Comparison of ENCODE assay signal across 9 mouse cellular contexts in genomic region chr3:95139586-95140288, GRCm38 (mm10). TPM values are rescaled to one million over a fixed set of nuclear protein-coding genes. Genes with fewer than 3 reads are reported as not detected.
A peak's percentile ranks its signal among the peaks of the same experiment; 100 is the strongest.
DNase-seq lines count a peak whose midpoint lies in the region; ATAC-seq and TF ChIP-seq lines count a peak whose summit lies in the region.
"Had no signal": no experiment of that assay in that cellular context is flagged by ENCODE, and none has a peak within 500 bp of the region (broad histone marks: within the 10 kb centered on the region; RNA-seq: fewer than 3 reads in every experiment).

No protein-coding gene starts in this region.

- no peak for ATAC-seq in lung, embryonic 15.5 days (ENCODE audit: borderline replicate concordance, extremely low read depth, low FRiP score, low TSS enrichment)
- ATAC-seq in liver, embryonic 14.5 days (ENCODE audit: insufficient read depth), result no peak

- H3K4me1 ChIP-seq in lung, embryonic 15.5 days, result peaks cover 14% of the 10 kb centered on the region
- peaks cover 29% of the 10 kb centered on the region for H3K4me1 ChIP-seq in bone marrow macrophage, adult 2 months (ENCODE audit: control insufficient read depth, insufficient read depth, low read length)
- peaks cover 13 to 20% of the 10 kb centered on the region in 2 experiments for H3K4me1 ChIP-seq in liver, embryonic 14.5 days (replicated peaks; ENCODE audit: control insufficient read depth in 2 of 2, insufficient read depth in 2 of 2, low read length in 1 of 2)

- TF ChIP-seq CTCF in bone marrow macrophage, adult 2 months (IDR thresholded peaks at IDR 0.05; ENCODE audit: low read depth, low read length), result no peak
- 0 out of 2 replicates have a peak, but pooled peaks have one; percentile 19 for TF ChIP-seq CTCF in liver, embryonic 14.5 days (IDR thresholded peaks at IDR 0.05; ENCODE audit: low read depth)

- DNase-seq in adrenal gland, postnatal 14 days, result peak; percentile 26
- no peak for DNase-seq in adrenal gland, adult 18-20 months (ENCODE audit: low spot score in 2 of 2)
- no peak for DNase-seq in lung, postnatal 4 days
- DNase-seq in liver, embryonic 14.5 days (ENCODE audit: low read depth in 3 of 3, low spot score in 3 of 3), result no peak
- DNase-seq in urinary bladder, postnatal 10 days (ENCODE audit: low spot score), result no peak
- no peak for DNase-seq in urinary bladder, adult 18-20 months (ENCODE audit: low spot score in 2 of 2)

- H3K9me3 ChIP-seq in lung, embryonic 15.5 days, result no peaks in the 10 kb centered on the region
- H3K9me3 ChIP-seq in liver, embryonic 14.5 days (ENCODE audit: control insufficient read depth, low read length), result no peaks in the 10 kb centered on the region
- H3K9me3 ChIP-seq: limb, embryonic 15.5 days had no signal

- no peak for TF ChIP-seq EP300 in liver, embryonic 14.5 days (IDR thresholded peaks at IDR 0.05; ENCODE audit: low read depth)

- WGBS in lung, embryonic 15.5 days, result 57% methylated on average over 25 of the region's 25 CpGs
- WGBS in liver, embryonic 14.5 days (ENCODE audit: insufficient replicate concordance), result 65% methylated on average over 25 of the region's 25 CpGs

- peak overlapping the region; percentile 50 for H3K27ac ChIP-seq in lung, embryonic 15.5 days
- peak overlapping the region; percentile 93 for H3K27ac ChIP-seq in bone marrow macrophage, adult 2 months (ENCODE audit: insufficient read depth, low read depth, low read length)
- no peak overlapping the region for H3K27ac ChIP-seq in liver, embryonic 14.5 days
- H3K27ac ChIP-seq: limb, embryonic 15.5 days had no signal

- no peak overlapping the region for H3K4me2 ChIP-seq in lung, embryonic 15.5 days
- peak overlapping the region; percentile 33 for H3K4me2 ChIP-seq in liver, embryonic 14.5 days (ENCODE audit: low read depth)
- H3K4me2 ChIP-seq: limb, embryonic 15.5 days had no signal

- H3K27me3 ChIP-seq in lung, embryonic 15.5 days, result no peaks in the 10 kb centered on the region
- no peaks in the 10 kb centered on the region for H3K27me3 ChIP-seq in liver, embryonic 14.5 days (ENCODE audit: control insufficient read depth, insufficient read depth, low read length)
- H3K27me3 ChIP-seq: limb, embryonic 15.5 days had no signal

- TF ChIP-seq POLR2A in bone marrow macrophage, adult 2 months (IDR thresholded peaks at IDR 0.05; ENCODE audit: borderline replicate concordance, low read depth, low read length), result no peak

- H3K4me3 ChIP-seq in lung, embryonic 15.5 days, result no peak overlapping the region
- peak overlapping the region; percentile 64 for H3K4me3 ChIP-seq in bone marrow macrophage, adult 2 months (ENCODE audit: insufficient read depth, low read length)
- no peak overlapping the region for H3K4me3 ChIP-seq in liver, embryonic 14.5 days (ENCODE audit: insufficient read depth in 1 of 2, low read depth in 2 of 2, low read length in 2 of 2)
- H3K4me3 ChIP-seq: limb, embryonic 15.5 days had no signal

- H3K9ac ChIP-seq in lung, embryonic 15.5 days, result no peak overlapping the region
- no peak overlapping the region for H3K9ac ChIP-seq in liver, embryonic 14.5 days (replicated peaks)
- H3K9ac ChIP-seq: limb, embryonic 15.5 days had no signal

- peaks cover 14% of the 10 kb centered on the region for H3K36me3 ChIP-seq in lung, embryonic 15.5 days
- no peaks in the 10 kb centered on the region for H3K36me3 ChIP-seq in liver, embryonic 14.5 days (replicated peaks; ENCODE audit: control insufficient read depth, insufficient read depth, low read depth)

RNA-seq across cellular contexts. Expression of gene Tnfaip8l2, which starts 2.4 kb away (rescaled TPM):
- total RNA-seq in adrenal gland, postnatal 14 days (2021), result 1.7 and 7.8 TPM in 2 replicates
- total RNA-seq in adrenal gland, adult 18-20 months (2021), result 1 to 10 TPM; 3.0 to 4.5 TPM
- 4.0 and 4.5 TPM in 2 replicates for polyA plus RNA-seq in lung, embryonic 15.5 days (2015; fragmentation: Nextera tagmentation; extraction: Ambion mirVana)
- 235 and 240 TPM in 2 replicates for polyA plus RNA-seq in bone marrow macrophage, adult 2 months (2012; ENCODE audit: insufficient read depth, insufficient read length, missing spikeins)
- polyA plus RNA-seq in liver, embryonic 14.5 days (2012; rRNA removed), result 4.8 and 4.9 TPM in 2 replicates
- 5.7 and 6.1 TPM in 2 replicates for polyA plus RNA-seq in liver, embryonic 14.5 days (2014; fragmentation: Nextera tagmentation; extraction: Ambion mirVana)

RNA-seq across cellular contexts. Expression of gene Lysmd1, which starts 5.8 kb away (rescaled TPM):
- 9.0 and 11.3 TPM in 2 replicates for total RNA-seq in adrenal gland, postnatal 14 days (2021)
- 1 to 10 TPM; 6.6 to 7.8 TPM for total RNA-seq in adrenal gland, adult 18-20 months (2021)
- 13.3 and 14.9 TPM in 2 replicates for polyA plus RNA-seq in lung, embryonic 15.5 days (2015; fragmentation: Nextera tagmentation; extraction: Ambion mirVana)
- 5.6 and 6.0 TPM in 2 replicates for polyA plus RNA-seq in bone marrow macrophage, adult 2 months (2012; ENCODE audit: insufficient read depth, insufficient read length, missing spikeins)
- 2.9 and 3.9 TPM in 2 replicates for polyA plus RNA-seq in liver, embryonic 14.5 days (2012; rRNA removed)
- 4.8 and 5.2 TPM in 2 replicates for polyA plus RNA-seq in liver, embryonic 14.5 days (2014; fragmentation: Nextera tagmentation; extraction: Ambion mirVana)

RNA-seq across cellular contexts. Expression of gene Scnm1, which starts 5.9 kb away (rescaled TPM):
- total RNA-seq in adrenal gland, postnatal 14 days (2021), result 39.8 and 43.6 TPM in 2 replicates
- total RNA-seq in adrenal gland, adult 18-20 months (2021), result 10 to 100 TPM; 25.6 to 33.4 TPM
- polyA plus RNA-seq in lung, embryonic 15.5 days (2015; fragmentation: Nextera tagmentation; extraction: Ambion mirVana), result 64.0 and 71.4 TPM in 2 replicates
- polyA plus RNA-seq in bone marrow macrophage, adult 2 months (2012; ENCODE audit: insufficient read depth, insufficient read length, missing spikeins), result 88.6 and 112 TPM in 2 replicates
- polyA plus RNA-seq in liver, embryonic 14.5 days (2012; rRNA removed), result 22.4 and 33.1 TPM in 2 replicates
- 23.1 and 24.8 TPM in 2 replicates for polyA plus RNA-seq in liver, embryonic 14.5 days (2014; fragmentation: Nextera tagmentation; extraction: Ambion mirVana)

RNA-seq across cellular contexts. Expression of gene Tmod4, which starts 15.5 kb away (rescaled TPM):
- total RNA-seq in adrenal gland, postnatal 14 days (2021), result 1.4 TPM in 1 of 2 replicates, not detected in the other
- total RNA-seq in adrenal gland, adult 18-20 months (2021), result 1 to 10 TPM in 1 of 2 experiments, not detected in 1; 1.2 TPM
- polyA plus RNA-seq in lung, embryonic 15.5 days (2015; fragmentation: Nextera tagmentation; extraction: Ambion mirVana), result 1.3 and 2.1 TPM in 2 replicates
- polyA plus RNA-seq in bone marrow macrophage, adult 2 months (2012; ENCODE audit: insufficient read depth, insufficient read length, missing spikeins), result 0.60 TPM in 1 of 2 replicates, not detected in the other
- polyA plus RNA-seq in liver, embryonic 14.5 days (2012; rRNA removed), result 0.11 and 0.32 TPM in 2 replicates
- 0.15 and 0.23 TPM in 2 replicates for polyA plus RNA-seq in liver, embryonic 14.5 days (2014; fragmentation: Nextera tagmentation; extraction: Ambion mirVana)

RNA-seq across cellular contexts. Expression of gene Sema6c, which starts 20.5 kb away (rescaled TPM):
- 2.8 and 5.4 TPM in 2 replicates for total RNA-seq in adrenal gland, postnatal 14 days (2021)
- total RNA-seq in adrenal gland, adult 18-20 months (2021), result 1 to 10 TPM; 1.6 to 2.5 TPM
- 3.6 and 3.8 TPM in 2 replicates for polyA plus RNA-seq in lung, embryonic 15.5 days (2015; fragmentation: Nextera tagmentation; extraction: Ambion mirVana)
- polyA plus RNA-seq in bone marrow macrophage, adult 2 months (2012; ENCODE audit: insufficient read depth, insufficient read length, missing spikeins), result 1.2 and 1.5 TPM in 2 replicates
- polyA plus RNA-seq in liver, embryonic 14.5 days (2012; rRNA removed), result 0.69 and 1.6 TPM in 2 replicates
- polyA plus RNA-seq in liver, embryonic 14.5 days (2014; fragmentation: Nextera tagmentation; extraction: Ambion mirVana), result 0.11 and 0.29 TPM in 2 replicates

Comparison
In these comparisons a context has a peak if more than half of its experiments do, and no peak if none do; other contexts are left out.
1. RNA of gene Tnfaip8l2, which starts 2.4 kb away (polyA plus RNA-seq): 235 to 240 TPM in bone marrow macrophage, adult 2 months; 4.8 to 6.1 TPM in liver, embryonic 14.5 days and 4.0 to 4.5 TPM in lung, embryonic 15.5 days; every median in the first group is over 10 times any median in the second.